Mouse (Mus musculus): ENCODE measurements around the gene Lyzl4.

Lyzl4 gene

GRCm38 (mm10) chr9:121644855-121645254, 3.0 kb upstream of the Lyzl4 start:
- DNase-seq = no peak

- peak; percentile 84 for DNase-seq
These were observed 695 bp upstream of the Lyzl4 start, which contains the start of gene Vipr1 for GRCm38 (mm10) chr9:121642401-121643181. TSS of gene Vipr1 (plus strand) at chr9:121642716.

- peak; percentile 53 for DNase-seq
These were observed 521 bp downstream of the Lyzl4 start for GRCm38 (mm10) chr9:121641235-121641915.

GRCm38 (mm10) chr9:121639790-121640189, 2.1 kb downstream of the Lyzl4 start:
- DNase-seq = no peak

GRCm38 (mm10) chr9:121635835-121636576, 5.9 kb downstream of the Lyzl4 start:
- DNase-seq = no peak

- DNase-seq = no peak
These were observed 8.6 kb downstream of the Lyzl4 start for GRCm38 (mm10) chr9:121633306-121633705.

- DNase-seq = no peak
These were observed 9.0 kb downstream of the Lyzl4 start for GRCm38 (mm10) chr9:121632891-121633290.

GRCm38 (mm10) chr9:121631946-121632345, 9.9 kb downstream of the Lyzl4 start:
- DNase-seq = no peak

GRCm38 (mm10) chr9:121630627-121631026, 11.3 kb downstream of the Lyzl4 start:
- DNase-seq = no peak

- DNase-seq = no peak
These were observed 17.0 kb downstream of the Lyzl4 start for GRCm38 (mm10) chr9:121624920-121625319.

GRCm38 (mm10) chr9:121623235-121623634, 18.7 kb downstream of the Lyzl4 start:
- no peak for DNase-seq

- no peak for DNase-seq
These were observed 22.5 kb downstream of the Lyzl4 start for GRCm38 (mm10) chr9:121619441-121619840.

GRCm38 (mm10) chr9:121616471-121616870, 25.4 kb downstream of the Lyzl4 start:
- DNase-seq = no peak

GRCm38 (mm10) chr9:121614241-121614757, 27.6 kb downstream of the Lyzl4 start:
- DNase-seq = no peak

GRCm38 (mm10) chr9:121613192-121613591, 28.7 kb downstream of the Lyzl4 start:
- no peak for DNase-seq

- no peak for DNase-seq
These were observed 32.5 kb downstream of the Lyzl4 start for GRCm38 (mm10) chr9:121609381-121609780.

GRCm38 (mm10) chr9:121606498-121607096, 35.3 kb downstream of the Lyzl4 start:
- DNase-seq = no peak

GRCm38 (mm10) chr9:121605414-121606278, 36.2 kb downstream of the Lyzl4 start:
- peak; percentile 86 for DNase-seq

- no peak for DNase-seq
These were observed 39.5 kb downstream of the Lyzl4 start for GRCm38 (mm10) chr9:121602381-121602780.

GRCm38 (mm10) chr9:121600861-121601427, 41.0 kb downstream of the Lyzl4 start:
- DNase-seq = peak; percentile 30

- DNase-seq = no peak
These were observed 41.6 kb downstream of the Lyzl4 start for GRCm38 (mm10) chr9:121600201-121600860.
